Mouse (Mus musculus) left cerebral cortex, postnatal 36 days (tissue): ENCODE measurements around the gene Gpatch4. TPM values are rescaled to one million over a fixed set of nuclear protein-coding genes. Genes with fewer than 3 reads are reported as not detected.

Source experiments
- DNase-seq, 2 experiments: peaks; one replicate each; pipeline ENCODE4 v3.0.0; 2021 to 2022; ENCODE audit warnings: low spot score in 2 of 2, mixed read lengths in 1 of 2
- intact Hi-C: fragments of 180-260 bp; cut with DNase I; formaldehyde crosslinking; loops from one replicate; pipeline ENCODE4 v1.15.1; 2025
- total RNA-seq, 2 experiments: library from RNA; stranded (reverse); gene quantifications; 2 replicates each; pipeline ENCODE4 v1.2.3; 2021

The Gpatch4 gene
- total RNA-seq = 10 to 100 TPM; 14.9 to 17.5 TPM

DNA sequence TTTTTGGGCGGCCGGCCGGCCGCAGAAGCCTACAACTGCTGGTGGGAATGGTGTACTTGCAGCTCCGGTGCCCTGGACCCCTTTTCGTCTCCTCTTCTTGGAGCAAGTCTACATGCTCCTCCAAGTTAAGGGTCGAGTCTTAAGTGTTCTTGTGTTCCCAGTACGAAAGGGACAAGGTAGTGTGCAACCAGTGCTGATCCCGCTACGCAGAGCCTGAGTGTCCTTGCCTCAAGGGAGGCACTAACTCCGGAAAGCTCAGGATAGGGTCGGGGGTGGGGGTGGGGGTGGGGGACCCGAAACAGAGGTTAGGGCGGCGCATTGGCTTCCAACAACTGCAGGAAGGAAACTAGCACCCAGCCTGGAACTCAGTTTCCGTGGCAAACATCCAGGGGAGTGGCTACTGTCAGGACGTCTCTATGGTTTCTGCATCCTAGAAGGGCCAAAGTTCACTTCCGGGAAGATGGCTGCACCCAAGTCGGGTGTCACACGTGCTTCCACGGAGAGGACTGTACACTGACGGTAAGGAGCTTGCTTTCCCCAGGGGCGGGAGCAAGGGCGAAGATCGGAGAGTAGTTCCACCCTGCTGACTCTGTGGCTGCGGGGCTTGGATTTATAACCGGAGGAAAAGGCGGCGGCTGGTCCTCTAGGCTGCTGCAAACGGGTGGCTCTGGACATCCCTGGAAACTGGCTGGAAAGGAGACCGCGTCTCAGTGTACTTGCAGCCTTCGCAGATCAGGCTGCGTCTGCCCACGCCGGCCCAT, at the start of gene Gpatch4:
Gene Gpatch4 (plus strand): TSS at position 448 of the 761 bp plus-strand sequence.
- peak; percentile 81 to 85 for DNase-seq
- intact Hi-C loops = no loop called here

- intact Hi-C loops = no loop called here
- DNase-seq = no peak
These were observed 49.5 kb upstream of the Gpatch4 start for GRCm38 (mm10) chr3:87993436-87993835.

- DNase-seq = no peak
- intact Hi-C loops = no loop called here
These were observed 47.6 kb upstream of the Gpatch4 start for GRCm38 (mm10) chr3:87995331-87995730.

GRCm38 (mm10) chr3:87996401-87996800, 46.5 kb upstream of the Gpatch4 start:
- intact Hi-C loops = no loop called here
- DNase-seq = no peak

DNA sequence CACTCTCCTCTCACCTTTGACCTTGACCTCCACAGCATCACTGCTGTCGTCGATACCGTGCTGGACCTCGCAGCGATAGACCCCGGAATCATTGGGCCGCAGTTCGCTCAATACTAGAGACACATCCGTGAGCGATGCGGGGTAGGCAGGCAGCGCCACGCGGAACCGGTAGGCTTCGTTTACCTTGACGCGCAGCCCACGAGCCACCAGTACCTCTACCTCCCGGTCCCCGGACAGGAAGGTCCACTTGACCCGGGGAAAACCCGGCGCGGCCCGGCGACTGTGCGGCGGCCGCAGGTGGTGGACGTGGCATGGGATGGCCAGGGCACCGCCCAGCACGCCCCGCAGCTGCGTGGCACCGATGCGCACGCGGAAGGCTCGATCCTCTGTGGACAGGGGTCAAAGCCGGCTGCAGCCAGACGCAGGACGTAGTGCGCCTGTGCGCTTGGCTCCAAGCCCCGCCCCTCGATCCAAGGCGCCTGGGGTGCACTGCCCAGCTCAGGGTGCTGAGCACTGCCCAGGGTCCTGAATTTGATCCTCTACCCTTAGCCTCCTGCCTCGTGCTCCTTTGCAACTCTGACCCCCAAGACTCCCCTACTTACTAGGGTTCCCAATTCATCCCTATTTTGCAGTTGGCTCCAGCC, 45.8 kb upstream of the Gpatch4 start:
- no peak for DNase-seq
- intact Hi-C loops = no loop called here

DNA sequence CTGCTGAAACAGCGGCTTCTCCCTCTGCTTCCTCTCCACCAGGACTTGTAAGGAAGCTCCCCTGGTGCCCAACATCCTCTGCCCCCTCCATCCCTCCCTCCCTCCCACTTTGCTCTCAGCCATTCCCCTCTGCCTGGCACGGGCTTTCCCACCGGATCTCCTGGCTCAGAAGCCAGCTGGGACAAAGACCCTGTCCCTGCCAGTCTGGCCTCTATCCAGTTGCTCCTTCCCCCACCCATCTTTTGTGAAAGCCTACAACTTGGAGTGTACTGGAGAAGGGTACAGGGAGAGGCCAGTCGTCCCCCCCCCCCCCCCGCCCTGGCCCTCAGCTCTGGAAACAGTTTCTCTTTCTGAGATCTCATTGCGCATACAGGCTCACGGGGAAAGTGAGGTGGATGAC, 44.2 kb upstream of the Gpatch4 start:
- DNase-seq = peak in 1 of 2 experiments; percentile 46
- intact Hi-C loops = no loop called here

GRCm38 (mm10) chr3:87999243-87999895, 43.5 kb upstream of the Gpatch4 start:
- no peak for DNase-seq
- intact Hi-C loops = no loop called here

DNA sequence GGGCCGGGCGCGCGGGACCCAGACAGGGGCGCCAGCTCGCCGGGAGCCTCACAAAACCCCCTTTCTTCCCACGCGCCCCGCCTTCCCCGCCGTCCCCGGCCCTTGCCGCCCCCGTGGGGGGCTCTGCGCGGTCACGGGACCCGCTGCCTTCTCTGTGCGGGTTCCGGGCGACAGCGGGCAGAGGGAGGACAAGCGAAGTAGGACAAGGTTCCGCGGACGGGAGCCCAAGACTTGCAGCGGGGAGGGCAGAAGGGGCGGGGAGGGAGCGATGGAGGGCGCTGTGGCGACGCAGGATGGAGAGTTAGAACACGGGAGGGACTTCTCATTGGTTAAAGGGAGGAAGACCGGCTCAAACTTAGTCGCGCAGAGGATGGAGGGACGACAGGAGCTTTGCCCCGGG, 42.7 kb upstream of the Gpatch4 start, which contains the start of gene Bcan:
Gene Bcan (minus strand): TSS at position 50 of the 400 bp plus-strand sequence.
- intact Hi-C loops = loop anchor here (10.0 kb wide), 1 partner anchor 275 kb away; no protein-coding TSS in a partner anchor
- peak; percentile 48 to 59 for DNase-seq

GRCm38 (mm10) chr3:88000816-88001595, 41.9 kb upstream of the Gpatch4 start:
- DNase-seq = no peak
- intact Hi-C loops = loop anchor here (10.0 kb wide), 1 partner anchor 274 kb away; no protein-coding TSS in a partner anchor

GRCm38 (mm10) chr3:88002291-88002976, 40.5 kb upstream of the Gpatch4 start:
- DNase-seq = no peak
- intact Hi-C loops = loop anchor here (10.0 kb wide), 1 partner anchor 272 kb away; no protein-coding TSS in a partner anchor

- intact Hi-C loops = loop anchor here (10.0 kb wide), 1 partner anchor 269 kb away; no protein-coding TSS in a partner anchor
These were observed 36.8 kb upstream of the Gpatch4 start for GRCm38 (mm10) chr3:88005822-88006786.

DNA sequence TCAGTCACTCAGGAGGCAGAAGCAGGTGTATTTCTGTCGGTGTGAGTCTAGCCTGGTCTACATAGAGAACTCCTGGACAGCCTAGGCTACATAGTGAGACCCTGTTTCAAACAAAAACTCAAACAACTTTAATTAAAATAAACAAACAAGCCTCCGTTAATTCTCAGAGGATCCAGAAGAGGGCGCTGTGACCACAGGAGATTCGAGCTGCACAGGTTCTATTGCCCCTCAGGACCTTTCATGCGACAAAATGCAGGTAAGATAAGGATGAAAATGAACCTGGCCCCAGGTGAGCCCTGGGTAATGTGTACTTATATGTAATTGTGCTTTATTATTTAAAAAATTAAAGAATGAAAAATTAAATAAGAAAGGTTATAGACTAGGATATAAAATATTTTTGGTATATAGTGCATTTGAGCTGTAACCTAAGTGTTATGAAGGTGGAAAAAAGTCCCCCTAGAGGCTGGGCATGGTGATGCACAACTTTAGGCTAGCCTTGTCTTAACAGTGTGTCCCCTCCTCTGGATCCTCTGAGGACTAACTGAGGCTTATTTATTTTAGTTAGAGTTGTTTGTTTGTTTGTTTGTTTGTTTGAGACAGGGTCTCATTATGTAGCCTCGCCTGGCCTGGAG, 32.2 kb upstream of the Gpatch4 start:
- intact Hi-C loops = loop anchor here (2.0 kb wide), 1 partner anchor 60 kb away; no protein-coding TSS in a partner anchor
- DNase-seq = no peak

More at GRCm38 (mm10) chr3:88005822-88006786, 36.8 kb upstream of the Gpatch4 start:
- DNase-seq = no peak

GRCm38 (mm10) chr3:88022322-88023191, 20.4 kb upstream of the Gpatch4 start:
- intact Hi-C loops = no loop called here
- peak; percentile 62 to 76 for DNase-seq

DNA sequence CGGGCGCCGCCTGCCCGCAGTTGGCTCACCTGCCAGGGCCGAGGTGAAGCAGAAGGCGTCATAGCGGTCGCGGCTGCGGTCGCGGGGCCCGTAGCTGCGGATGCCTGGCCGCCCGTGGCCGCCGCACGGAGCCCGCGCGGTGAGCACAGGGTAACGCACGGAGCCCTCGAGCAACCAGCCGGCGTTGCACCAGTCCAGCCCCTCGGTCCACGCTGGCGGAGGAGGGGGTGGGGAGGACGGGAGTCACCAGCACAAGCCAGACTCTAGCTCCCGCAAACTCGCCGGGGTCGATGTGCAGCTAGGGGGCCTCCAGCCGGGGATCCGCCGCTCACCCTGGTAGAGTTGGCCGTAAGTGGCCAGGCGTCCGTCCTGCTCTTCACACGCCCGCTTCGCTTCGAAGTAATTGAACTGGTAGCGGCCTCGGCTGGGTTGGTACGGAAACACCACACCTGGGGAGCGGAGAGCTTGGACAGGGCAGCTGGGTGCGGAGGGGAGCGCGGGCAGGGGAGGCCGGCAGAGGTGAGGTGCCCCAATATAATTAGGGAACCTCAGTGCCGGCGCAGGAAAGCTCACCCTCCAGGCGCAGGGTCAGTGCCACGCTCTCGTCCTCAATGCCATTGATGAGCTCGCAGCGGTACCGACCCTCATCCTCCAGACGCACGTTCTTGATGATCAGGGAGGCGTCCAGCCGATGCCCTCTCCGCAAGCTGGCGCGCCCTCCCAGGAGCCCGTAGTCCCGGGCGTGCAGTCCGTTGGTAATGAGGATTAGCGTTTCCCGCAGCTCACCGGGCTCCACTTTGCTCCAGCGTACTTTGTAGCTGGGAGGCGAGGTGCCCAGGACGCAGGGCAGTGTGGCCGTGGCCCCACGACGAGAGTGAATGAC, 19.5 kb upstream of the Gpatch4 start:
- DNase-seq = no peak
- intact Hi-C loops = no loop called here

DNA sequence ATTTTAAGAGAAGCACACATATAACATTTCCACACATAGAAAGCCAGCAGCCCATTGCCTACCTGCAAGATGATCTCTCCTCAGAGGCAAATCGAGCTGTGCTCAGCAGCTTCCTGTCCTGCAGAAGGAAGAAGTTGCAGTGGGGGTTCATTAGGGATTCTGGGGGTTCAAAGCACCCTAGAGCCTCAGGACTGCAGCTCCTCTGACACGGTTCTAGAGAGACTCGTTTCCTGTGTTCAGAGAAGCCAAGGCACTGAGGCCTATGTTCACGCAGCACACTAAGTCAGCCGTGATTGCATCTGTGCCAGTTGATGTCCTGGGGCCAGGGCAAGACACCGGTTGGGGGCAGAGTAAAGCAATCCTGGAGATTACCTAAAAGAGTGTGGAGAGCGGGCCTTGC, 16.1 kb upstream of the Gpatch4 start:
- no peak for DNase-seq
- intact Hi-C loops = no loop called here
